11 mouse cellular contexts compared by ENCODE assay signal in the genomic region with DNA sequence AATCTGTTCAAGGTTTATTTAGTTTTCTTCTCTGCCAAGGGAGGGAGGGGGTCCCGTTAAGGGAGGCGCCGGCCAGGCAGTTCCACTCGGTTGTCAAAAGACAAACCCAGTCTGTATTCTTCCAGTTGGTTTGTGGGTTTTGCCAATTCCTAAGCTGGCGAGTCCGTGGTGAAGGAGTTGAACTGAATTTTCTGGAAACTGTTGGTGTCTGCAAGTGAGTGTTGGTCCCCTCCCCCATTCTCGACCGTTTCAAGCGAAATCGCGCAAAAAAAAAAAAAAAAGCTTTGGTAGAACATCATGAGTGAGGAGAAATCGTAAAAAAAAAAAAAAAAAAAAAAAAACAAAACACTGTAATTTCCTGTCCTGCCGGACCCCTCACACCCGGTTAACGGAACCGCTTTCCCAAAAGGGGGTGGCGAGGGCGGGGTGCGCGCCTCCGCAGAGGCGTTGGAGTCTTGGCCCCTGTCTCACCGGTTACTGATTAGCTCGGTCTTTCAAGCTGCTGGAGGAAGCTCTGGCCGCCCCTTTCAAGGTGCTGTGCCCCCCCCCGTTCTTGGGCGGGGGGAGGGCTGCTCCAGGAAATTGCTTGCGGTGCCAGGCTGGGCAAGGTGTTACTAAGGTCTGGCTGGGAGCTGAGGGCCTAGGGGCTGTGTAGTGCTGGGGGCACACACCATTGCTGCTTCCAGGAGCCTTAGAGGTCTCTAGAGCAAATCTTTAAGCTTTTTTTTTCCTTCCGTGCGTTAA. TPM values are rescaled to one million over a fixed set of nuclear protein-coding genes. Genes with fewer than 3 reads are reported as not detected.
DNase-seq lines count a peak whose midpoint lies in the region; ATAC-seq and TF ChIP-seq lines count a peak whose summit lies in the region.
"Had no signal": no experiment of that assay in that cellular context is flagged by ENCODE, and none has a peak within 500 bp of the region (broad histone marks: within the 10 kb centered on the region; RNA-seq: fewer than 3 reads in every experiment).

No protein-coding gene starts in this region.

- 0 out of 4 replicates have a peak, but pooled peaks cover 0 to 4% of the 10 kb centered on the region in 2 experiments for H3K4me1 ChIP-seq in MEL (ENCODE audit: control insufficient read depth in 1 of 2, insufficient read depth in 2 of 2, low read length in 2 of 2)
- no peaks in the 10 kb centered on the region for H3K4me1 ChIP-seq in midbrain, embryonic 16.5 days (ENCODE audit: control insufficient read depth, insufficient read depth, low read length)

- DNase-seq in gastrocnemius, adult 2 months, result no peak
- DNase-seq in gastrocnemius, adult 8-10 months (ENCODE audit: low spot score in 2 of 2), result no peak
- peak; percentile 32 for DNase-seq in MEL (ENCODE audit: low read depth, low spot score)
- peak; percentile 88 to 91 for DNase-seq in kidney, adult 8-10 months
- no peak for DNase-seq in natural killer cell, adult 2 months (ENCODE audit: low spot score in 2 of 2)
- no peak for DNase-seq in heart, adult 8-10 months (ENCODE audit: low spot score)
- DNase-seq: cerebellum, adult 8-10 months had no signal

- TF ChIP-seq RAD21 in MEL (IDR thresholded peaks at IDR 0.05; ENCODE audit: low read depth, low read length), result no peak

- H3K4me3 ChIP-seq in gastrocnemius, adult 2 months, result peak overlapping the region; percentile 69
- peak overlapping the region; percentile 44 to 50 for H3K4me3 ChIP-seq in MEL (ENCODE audit: control insufficient read depth in 1 of 2, insufficient read depth in 1 of 2, low read depth in 2 of 2, low read length in 2 of 2)
- no peak overlapping the region for H3K4me3 ChIP-seq in midbrain, embryonic 16.5 days (ENCODE audit: low read depth, low read length)
- H3K4me3 ChIP-seq: heart, embryonic 12.5 days had no signal

- H3K36me3 ChIP-seq in MEL (ENCODE audit: control insufficient read depth in 1 of 2, insufficient read depth in 2 of 2, low read length in 2 of 2), result no peaks in the 10 kb centered on the region
- H3K36me3 ChIP-seq in midbrain, embryonic 16.5 days (ENCODE audit: control insufficient read depth, insufficient read depth, low read length), result no peaks in the 10 kb centered on the region
- H3K36me3 ChIP-seq: heart, embryonic 12.5 days had no signal

- TF ChIP-seq POLR2A in MEL (IDR thresholded peaks at IDR 0.05; ENCODE audit: control insufficient read depth in 1 of 2, insufficient read depth in 1 of 2, low read depth in 1 of 2, low read length in 2 of 2, poor library complexity in 1 of 2), result no peak

- peak overlapping the region; percentile 30 for H3K9ac ChIP-seq in MEL (ENCODE audit: control insufficient read depth, low read depth, low read length, poor library complexity, severe bottlenecking)
- no peak overlapping the region for H3K9ac ChIP-seq in midbrain, embryonic 16.5 days (ENCODE audit: low read depth, low read length)
- H3K9ac ChIP-seq: heart, embryonic 12.5 days had no signal

- no peaks in the 10 kb centered on the region for H3K9me3 ChIP-seq in MEL (replicated peaks; ENCODE audit: insufficient read depth, low read length)
- no peaks in the 10 kb centered on the region for H3K9me3 ChIP-seq in midbrain, embryonic 16.5 days (replicated peaks; ENCODE audit: control insufficient read depth, low read length, poor library complexity, severe bottlenecking)
- H3K9me3 ChIP-seq: heart, embryonic 12.5 days had no signal

- no peak for TF ChIP-seq CTCF in gastrocnemius, adult 2 months (IDR thresholded peaks at IDR 0.05)
- TF ChIP-seq CTCF in MEL (IDR thresholded peaks at IDR 0.05 in 2 of 3, conservative IDR thresholded peaks at IDR 0.05 in 1 of 3; ENCODE audit: control insufficient read depth in 1 of 3, insufficient read depth in 1 of 3, low read depth in 2 of 3, low read length in 3 of 3, poor library complexity in 1 of 3, severe bottlenecking in 1 of 3), result no peak

- intact Hi-C loops in gastrocnemius, adult 2 months (cut with DNase I), result no loop called here

- H3K27me3 ChIP-seq in MEL (ENCODE audit: control insufficient read depth in 1 of 2, insufficient read depth in 2 of 2, low read length in 2 of 2), result peaks cover 16 to 17% of the 10 kb centered on the region in 2 experiments
- peaks cover 87% of the 10 kb centered on the region for H3K27me3 ChIP-seq in midbrain, embryonic 16.5 days (ENCODE audit: control insufficient read depth, insufficient read depth, low read depth, low read length)

- H3K79me2 ChIP-seq in MEL (ENCODE audit: control insufficient read depth, insufficient read depth, low read length, poor library complexity), result no peaks in the 10 kb centered on the region

- H3K4me2 ChIP-seq in midbrain, embryonic 16.5 days (ENCODE audit: low read length), result no peak overlapping the region
- H3K4me2 ChIP-seq: heart, embryonic 12.5 days had no signal

- TF ChIP-seq EP300 in MEL (IDR thresholded peaks at IDR 0.05; ENCODE audit: low read depth in 1 of 2, low read length in 2 of 2), result no peak

- peak; percentile 18; the same call in 1 of the 2 replicates for ATAC-seq in megakaryocyte, adult 5-6 weeks (ENCODE audit: poor library complexity, severe bottlenecking)
- no peak for ATAC-seq in midbrain, embryonic 16.5 days

- H3K27ac ChIP-seq in gastrocnemius, adult 2 months, result no peak overlapping the region
- no peak overlapping the region for H3K27ac ChIP-seq in MEL (ENCODE audit: control insufficient read depth, low read depth, low read length)
- no peak overlapping the region for H3K27ac ChIP-seq in midbrain, embryonic 16.5 days (ENCODE audit: low read length)

- 1% methylated on average over 29 of the region's 30 CpGs for WGBS in midbrain, embryonic 16.5 days

TF ChIP-seq in MEL, 35 proteins besides CTCF, POLR2A, EP300 and RAD21:
- TF ChIP-seq ZNF384 (IDR thresholded peaks at IDR 0.05; ENCODE audit: low read depth, low read length) (peak; percentile 83), NELFE (IDR thresholded peaks at IDR 0.05; ENCODE audit: low read depth, low read length) (no peak)
TF ChIP-seq in MEL: peak in this region for 1.

RNA-seq across cellular contexts. Expression of a gene that starts 3.0 kb away (rescaled TPM):
- under 1 TPM; 0.56 to 0.64 TPM for total RNA-seq in gastrocnemius, adult 2 months (2021)
- total RNA-seq in gastrocnemius, adult 8-10 months (2022), result under 1 TPM in 3 of 4 experiments, not detected in 1; 0.29 to 0.77 (median 0.31) TPM
- not detected in 2 replicates for total RNA-seq in MEL (2012; rRNA removed)
- polyA plus RNA-seq in MEL (2012; ENCODE audit: insufficient read depth in 1 of 2, insufficient read length in 2 of 2, low read depth in 1 of 2, low replicate concordance in 2 of 2, missing spikeins in 1 of 2), result not detected
- total RNA-seq in megakaryocyte, adult 5-6 weeks (2015), result not detected in 2 replicates
- total RNA-seq in megakaryocyte, adult 5-6 weeks (2017), result not detected in 2 replicates
- polyA plus RNA-seq in midbrain, embryonic 16.5 days (2015; fragmentation: Nextera tagmentation; extraction: Ambion mirVana), result not detected in 2 replicates
- not detected for total RNA-seq in heart, adult 8-10 months (2022)
- polyA plus RNA-seq: activated CD4-positive, CD25-positive, alpha-beta regulatory T cell, adult 4 months; heart, embryonic 12.5 days had no signal

RNA-seq across cellular contexts. Expression of a gene that starts 7.9 kb away (rescaled TPM):
- under 1 TPM; 0.26 to 0.28 TPM for total RNA-seq in gastrocnemius, adult 2 months (2021)
- total RNA-seq in gastrocnemius, adult 8-10 months (2022), result under 1 TPM; 0.29 to 0.49 (median 0.37) TPM
- not detected in 2 replicates for total RNA-seq in MEL (2012; rRNA removed)
- not detected for polyA plus RNA-seq in MEL (2012; ENCODE audit: insufficient read depth in 1 of 2, insufficient read length in 2 of 2, low read depth in 1 of 2, low replicate concordance in 2 of 2, missing spikeins in 1 of 2)
- not detected in 2 replicates for total RNA-seq in megakaryocyte, adult 5-6 weeks (2015)
- total RNA-seq in megakaryocyte, adult 5-6 weeks (2017), result not detected in 2 replicates
- 0.14 TPM in 1 of 2 replicates, not detected in the other for polyA plus RNA-seq in midbrain, embryonic 16.5 days (2015; fragmentation: Nextera tagmentation; extraction: Ambion mirVana)
- total RNA-seq in heart, adult 8-10 months (2022), result under 1 TPM in 1 of 4 experiments, not detected in 3; 0.11 TPM
- polyA plus RNA-seq: activated CD4-positive, CD25-positive, alpha-beta regulatory T cell, adult 4 months had no signal

RNA-seq across cellular contexts. Expression of a gene that starts 8.8 kb away (rescaled TPM):
- total RNA-seq in gastrocnemius, adult 2 months (2021), result under 1 TPM; 0.47 to 0.56 TPM
- total RNA-seq in gastrocnemius, adult 8-10 months (2022), result 1 to 10 TPM in 1 of 4 experiments, under 1 TPM in 2, not detected in 1; 0.52 to 1.0 (median 0.94) TPM
- total RNA-seq in MEL (2012; rRNA removed), result not detected in 2 replicates
- not detected for polyA plus RNA-seq in MEL (2012; ENCODE audit: insufficient read depth in 1 of 2, insufficient read length in 2 of 2, low read depth in 1 of 2, low replicate concordance in 2 of 2, missing spikeins in 1 of 2)
- total RNA-seq in megakaryocyte, adult 5-6 weeks (2015), result 0.11 TPM in 1 of 2 replicates, not detected in the other
- total RNA-seq in megakaryocyte, adult 5-6 weeks (2017), result not detected in 2 replicates
- not detected in 2 replicates for polyA plus RNA-seq in midbrain, embryonic 16.5 days (2015; fragmentation: Nextera tagmentation; extraction: Ambion mirVana)
- not detected for total RNA-seq in heart, adult 8-10 months (2022)
- polyA plus RNA-seq: activated CD4-positive, CD25-positive, alpha-beta regulatory T cell, adult 4 months had no signal

RNA-seq across cellular contexts. Expression of a gene that starts 13.6 kb away (rescaled TPM):
- under 1 TPM; 0.14 to 0.23 TPM for total RNA-seq in gastrocnemius, adult 2 months (2021)
- total RNA-seq in gastrocnemius, adult 8-10 months (2022), result under 1 TPM in 2 of 4 experiments, not detected in 2; 0.11 to 0.19 TPM
- total RNA-seq in MEL (2012; rRNA removed), result not detected in 2 replicates
- not detected for polyA plus RNA-seq in MEL (2012; ENCODE audit: insufficient read depth in 1 of 2, insufficient read length in 2 of 2, low read depth in 1 of 2, low replicate concordance in 2 of 2, missing spikeins in 1 of 2)
- not detected in 2 replicates for total RNA-seq in megakaryocyte, adult 5-6 weeks (2015)
- total RNA-seq in megakaryocyte, adult 5-6 weeks (2017), result not detected in 2 replicates
- not detected in 2 replicates for polyA plus RNA-seq in midbrain, embryonic 16.5 days (2015; fragmentation: Nextera tagmentation; extraction: Ambion mirVana)
- total RNA-seq in heart, adult 8-10 months (2022), result not detected
- polyA plus RNA-seq: activated CD4-positive, CD25-positive, alpha-beta regulatory T cell, adult 4 months; heart, embryonic 12.5 days had no signal

RNA-seq across cellular contexts. Expression of a gene that starts 22.8 kb away (rescaled TPM):
- under 1 TPM; 0.31 to 0.38 TPM for total RNA-seq in gastrocnemius, adult 2 months (2021)
- total RNA-seq in gastrocnemius, adult 8-10 months (2022), result under 1 TPM; 0.15 to 0.46 (median 0.21) TPM
- total RNA-seq in MEL (2012; rRNA removed), result not detected in 2 replicates
- not detected for polyA plus RNA-seq in MEL (2012; ENCODE audit: insufficient read depth in 1 of 2, insufficient read length in 2 of 2, low read depth in 1 of 2, low replicate concordance in 2 of 2, missing spikeins in 1 of 2)
- total RNA-seq in megakaryocyte, adult 5-6 weeks (2015), result 2.9 and 3.4 TPM in 2 replicates
- total RNA-seq in megakaryocyte, adult 5-6 weeks (2017), result 3.7 and 4.0 TPM in 2 replicates
- not detected in 2 replicates for polyA plus RNA-seq in midbrain, embryonic 16.5 days (2015; fragmentation: Nextera tagmentation; extraction: Ambion mirVana)
- under 1 TPM; 0.35 to 0.63 (median 0.53) TPM for total RNA-seq in heart, adult 8-10 months (2022)

Comparison
In these comparisons a context has a peak if more than half of its experiments do, and no peak if none do; other contexts are left out.
1. DNase-seq: peak in MEL (single experiment) and kidney, adult 8-10 months (2 of 2); none in gastrocnemius, adult 2 months (single experiment), gastrocnemius, adult 8-10 months (0 of 2), natural killer cell, adult 2 months (0 of 2) and heart, adult 8-10 months (single experiment).